Mouse (Mus musculus) intestine, embryonic 15.5 days (tissue): ENCODE data around the gene Pmfbp1. TPM values are rescaled to one million over a fixed set of nuclear protein-coding genes. Genes with fewer than 3 reads are reported as not detected.
"Not testable (repeated sequence)": the region's sequence is repeated elsewhere in the genome, so short reads cannot be mapped to it uniquely, and the experiment has no call there.

Experiments
- ATAC-seq: fragments of 200-750 bp; cut with Nextera tagmentation; 2 replicates; pipeline ENCODE4 v1.8.0; 2017; ENCODE audit warnings: moderate TSS enrichment, moderate library complexity
- H3K27ac ChIP-seq: fragments of 300-500 bp; sonication (generic); 2 replicates; pipeline ENCODE4 v1.5.1; 2015; ENCODE audit warnings: mild to moderate bottlenecking, inconsistent platforms
- H3K27me3 ChIP-seq: fragments of 300-500 bp; sonication (generic); replicated peaks from 2 replicates; pipeline ENCODE4 v1.6.1; 2015; ENCODE audit warnings: inconsistent platforms
- H3K36me3 ChIP-seq: fragments of 300-500 bp; sonication (generic); 2 replicates; pipeline ENCODE4 v1.6.1; 2015; ENCODE audit warnings: inconsistent platforms
- H3K4me1 ChIP-seq: fragments of 300-500 bp; sonication (generic); replicated peaks from 2 replicates; pipeline ENCODE4 v1.6.1; 2015; ENCODE audit warnings: inconsistent platforms
- H3K4me2 ChIP-seq: fragments of 300-500 bp; sonication (generic); replicated peaks from 2 replicates; pipeline ENCODE4 v1.6.1; 2015; ENCODE audit warnings: mild to moderate bottlenecking, inconsistent platforms
- H3K4me3 ChIP-seq: fragments of 300-500 bp; sonication (generic); replicated peaks from 2 replicates; pipeline ENCODE4 v1.5.1; 2015; ENCODE audit warnings: inconsistent platforms
- H3K9ac ChIP-seq: fragments of 300-500 bp; sonication (generic); 2 replicates; pipeline ENCODE4 v1.6.1; 2015; ENCODE audit warnings: inconsistent platforms
- H3K9me3 ChIP-seq: fragments of 300-500 bp; sonication (generic); 2 replicates; pipeline ENCODE4 v1.6.1; 2016; ENCODE audit warnings: inconsistent platforms
- WGBS: fragments of 180-500 bp; shearing (Covaris S2); methylation state at CpG from one replicate; pipeline ENCODE4 v1.1.7; 2015; 5-methylcytosine and 5-hydroxymethylcytosine counted together
- polyA plus RNA-seq: library from polyadenylated mRNA; unstranded; fragments of >200 nt; fragmentation: Nextera tagmentation; extraction: Ambion mirVana; gene quantifications from 2 replicates; pipeline ENCODE4 v1.2.1, GENCODE M21; 2015

The Pmfbp1 gene
- not detected in 2 replicates for polyA plus RNA-seq

DNA sequence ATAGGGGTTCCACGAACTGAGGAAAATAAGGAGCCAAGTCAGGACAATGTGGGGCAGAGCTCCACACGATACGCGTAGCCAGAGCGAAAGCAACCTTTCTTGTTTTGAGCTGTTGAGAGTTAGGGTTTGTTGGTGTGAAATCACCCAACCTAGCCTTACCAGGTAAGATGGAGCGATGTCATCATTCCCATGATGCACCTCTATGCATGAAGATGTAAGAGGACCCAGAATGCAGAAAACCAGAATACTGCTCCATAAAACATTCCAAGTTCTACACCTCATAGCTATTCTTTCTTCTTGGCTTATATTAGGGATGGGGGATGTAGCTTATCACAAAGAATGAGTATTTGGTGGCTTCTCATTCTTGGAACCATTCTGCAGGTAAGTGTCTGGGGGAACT lies at the start of gene Pmfbp1:
TSS of gene Pmfbp1 (plus strand) at position 301 of the 400 bp plus-strand sequence.
- Histone ChIP-seq H3K4me1 (no peaks in the 10 kb centered on the region), H3K4me2 (no peak within 1 kb of the TSS), H3K27ac (no peak within 1 kb of the TSS), H3K27me3 (no peaks in the 10 kb centered on the region), H3K9me3 (no peaks in the 10 kb centered on the region), H3K36me3 (no peaks in the 10 kb centered on the region), H3K9ac (no peak within 1 kb of the TSS), H3K4me3 (no peak within 1 kb of the TSS)
- WGBS = 92% methylated on average over 6 of the region's 6 CpGs
- ATAC-seq = no peak

DNA sequence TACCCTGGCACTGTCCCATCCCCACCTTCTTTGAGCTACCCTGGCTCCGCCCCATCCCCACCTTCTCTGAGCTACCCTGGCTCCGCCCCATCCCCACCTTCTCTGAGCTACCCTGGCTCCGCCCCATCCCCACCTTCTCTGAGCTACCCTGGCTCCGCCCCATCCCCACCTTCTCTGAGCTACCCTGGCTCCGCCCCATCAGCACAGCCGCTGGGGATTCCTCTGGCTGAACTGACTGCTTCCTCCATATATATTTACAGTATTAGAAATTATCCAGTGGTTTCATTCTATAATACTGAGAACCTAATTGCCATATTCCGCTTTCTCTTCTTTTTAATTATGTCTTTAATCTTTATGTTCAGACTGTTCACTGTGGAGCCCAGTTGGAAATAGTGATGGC lies 46.9 kb upstream of the Pmfbp1 start:
- ATAC-seq, H3K4me1 ChIP-seq, H3K4me2 ChIP-seq, H3K4me3 ChIP-seq, H3K36me3 ChIP-seq, H3K27ac ChIP-seq, H3K9me3 ChIP-seq, H3K9ac ChIP-seq, H3K27me3 ChIP-seq: not testable (repeated sequence)
- WGBS = 25% methylated on average over 7 of the region's 7 CpGs

DNA sequence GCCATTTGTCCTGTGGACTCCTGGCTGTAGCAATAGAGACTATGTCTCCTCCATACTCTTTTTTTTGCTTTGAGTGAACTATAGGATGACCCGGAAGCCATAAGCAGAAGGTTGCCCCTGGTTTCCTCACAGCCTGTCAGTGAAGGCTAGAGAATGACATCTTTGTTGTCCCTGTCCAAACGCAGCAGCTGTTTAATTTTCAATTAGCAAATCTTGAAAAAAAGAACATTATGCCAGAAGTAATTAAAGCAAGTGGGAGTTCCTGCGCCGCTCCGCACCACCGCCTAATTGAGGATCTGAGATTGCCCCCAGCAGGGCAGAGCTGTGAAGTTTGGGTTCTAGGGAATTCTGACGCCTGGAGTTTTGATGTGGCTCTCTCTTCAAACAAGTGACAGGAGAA lies 42.8 kb upstream of the Pmfbp1 start:
- H3K4me2 ChIP-seq = no peak overlapping the region
- H3K9ac ChIP-seq = no peak overlapping the region
- H3K27ac ChIP-seq = no peak overlapping the region
- ATAC-seq = no peak
- H3K36me3 ChIP-seq = no peaks in the 10 kb centered on the region
- 66% methylated on average over 7 of the region's 7 CpGs for WGBS
- H3K27me3 ChIP-seq = no peaks in the 10 kb centered on the region
- no peaks in the 10 kb centered on the region for H3K4me1 ChIP-seq
- no peaks in the 10 kb centered on the region for H3K9me3 ChIP-seq
- H3K4me3 ChIP-seq = no peak overlapping the region

DNA sequence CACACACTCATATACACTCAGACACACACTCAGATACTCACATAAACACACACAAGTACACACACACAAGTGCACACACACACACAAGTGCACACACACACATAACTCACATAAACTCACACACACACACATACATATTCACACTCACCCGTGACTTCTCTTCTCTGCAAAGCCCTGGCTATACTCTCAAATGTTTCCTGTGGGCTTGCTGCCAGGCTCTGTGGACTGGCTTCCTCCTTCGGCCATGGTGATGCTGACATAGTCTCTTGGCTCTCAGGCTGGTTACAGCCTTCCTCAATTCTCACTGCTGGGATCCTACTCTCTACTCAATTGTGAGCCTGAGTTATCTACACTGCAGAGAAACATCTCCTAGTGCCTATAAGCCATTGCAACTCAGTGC lies 38.7 kb upstream of the Pmfbp1 start:
- no peak overlapping the region for H3K27ac ChIP-seq
- H3K9me3 ChIP-seq = no peaks in the 10 kb centered on the region
- 48% methylated on average over 2 of the region's 2 CpGs for WGBS
- H3K27me3 ChIP-seq = no peaks in the 10 kb centered on the region
- no peak for ATAC-seq
- no peaks in the 10 kb centered on the region for H3K36me3 ChIP-seq
- H3K4me1 ChIP-seq = no peaks in the 10 kb centered on the region
- no peak overlapping the region for H3K4me3 ChIP-seq
- H3K4me2 ChIP-seq = no peak overlapping the region
- no peak overlapping the region for H3K9ac ChIP-seq

GRCm38 (mm10) chr8:109457387-109457786 lies 36.4 kb upstream of the Pmfbp1 start:
- Histone ChIP-seq H3K27me3 (no peaks in the 10 kb centered on the region), H3K27ac (no peak overlapping the region), H3K9me3 (no peaks in the 10 kb centered on the region), H3K9ac (no peak overlapping the region), H3K36me3 (no peaks in the 10 kb centered on the region), H3K4me1 (no peaks in the 10 kb centered on the region), H3K4me3 (no peak overlapping the region), H3K4me2 (no peak overlapping the region)
- ATAC-seq = no peak
- 78% methylated on average over 8 of the region's 8 CpGs for WGBS

DNA sequence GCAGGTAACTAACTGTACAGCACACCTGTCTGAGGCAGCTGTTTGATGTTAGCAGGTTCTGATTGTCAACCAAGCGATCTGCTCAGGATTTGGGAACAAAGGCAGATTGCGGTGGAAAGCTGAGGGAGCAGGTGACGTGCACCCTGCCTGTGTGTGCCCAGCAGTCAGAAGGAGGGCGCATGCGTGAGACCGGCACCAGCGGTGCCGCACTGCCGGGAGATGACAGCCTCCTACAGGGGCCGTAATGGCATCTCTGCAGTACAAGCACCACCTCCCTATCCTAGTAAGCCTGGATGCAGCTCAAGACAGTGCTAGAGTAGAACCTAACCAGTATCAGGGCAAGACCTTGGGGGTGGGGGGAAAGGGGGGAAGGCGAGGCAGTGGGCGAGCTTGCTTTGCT lies 35.2 kb upstream of the Pmfbp1 start:
- WGBS = 72% methylated on average over 12 of the region's 12 CpGs
- 0 out of 2 replicates have a peak, but pooled peaks have one; percentile 25 for ATAC-seq
- peak overlapping the region; percentile 19; the same call in 1 of the 2 replicates for H3K4me2 ChIP-seq

GRCm38 (mm10) chr8:109463075-109463474 lies 30.8 kb upstream of the Pmfbp1 start:
- no peak for ATAC-seq
- H3K4me1 ChIP-seq = peaks cover 12% of the 10 kb centered on the region
- H3K36me3 ChIP-seq = no peaks in the 10 kb centered on the region
- H3K27me3 ChIP-seq = 0 out of 2 replicates have a peak, but pooled peaks cover 2% of the 10 kb centered on the region
- no peak overlapping the region for H3K4me3 ChIP-seq
- WGBS = 27% methylated on average over 2 of the region's 2 CpGs
- H3K9ac ChIP-seq = no peak overlapping the region
- no peaks in the 10 kb centered on the region for H3K9me3 ChIP-seq
- no peak overlapping the region for H3K27ac ChIP-seq
- no peak overlapping the region for H3K4me2 ChIP-seq

More for the DNA sequence above, 35.2 kb upstream of the Pmfbp1 start:
- no peaks in the 10 kb centered on the region for H3K9me3 ChIP-seq
- peaks cover 1% of the 10 kb centered on the region; the same call in 1 of the 2 replicates for H3K4me1 ChIP-seq
- H3K27me3 ChIP-seq = no peaks in the 10 kb centered on the region
- H3K4me3 ChIP-seq = no peak overlapping the region
- H3K9ac ChIP-seq = no peak overlapping the region
- no peaks in the 10 kb centered on the region for H3K36me3 ChIP-seq
- no peak overlapping the region for H3K27ac ChIP-seq

DNA sequence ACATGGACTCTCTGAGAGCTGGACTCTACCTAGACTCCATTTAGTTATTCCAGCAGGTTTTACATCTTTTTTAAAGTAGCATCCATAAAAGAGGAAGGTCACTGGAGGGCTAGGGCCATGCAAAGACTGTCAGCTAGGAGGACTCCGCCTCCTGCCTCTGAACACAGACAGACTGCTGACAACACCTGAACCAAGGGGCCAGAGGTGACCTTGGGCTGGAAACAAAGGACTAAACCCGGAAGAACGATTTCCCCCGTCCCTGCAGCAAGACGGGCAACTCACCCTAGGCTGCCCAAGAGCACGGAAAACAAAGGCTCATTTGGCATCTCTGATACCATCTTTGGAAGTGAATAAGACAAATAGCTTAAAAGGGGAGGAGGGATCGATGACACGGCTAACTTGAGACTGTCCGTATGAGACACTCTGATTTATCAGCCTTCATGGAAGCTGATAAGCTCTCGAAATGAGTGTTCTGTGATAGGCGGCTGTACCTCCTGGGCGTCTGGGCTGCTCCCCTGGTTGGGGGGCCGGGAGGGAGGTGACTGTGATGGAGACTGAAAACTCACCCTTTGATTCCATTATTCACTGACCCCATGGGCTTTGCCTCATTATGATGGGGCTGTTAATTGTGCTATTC lies 30.0 kb upstream of the Pmfbp1 start:
- Histone ChIP-seq H3K4me3 (no peak overlapping the region), H3K9ac (no peak overlapping the region), H3K27ac (no peak overlapping the region), H3K27me3 (0 out of 2 replicates have a peak, but pooled peaks cover 2% of the 10 kb centered on the region), H3K9me3 (no peaks in the 10 kb centered on the region), H3K4me1 (peaks cover 12% of the 10 kb centered on the region), H3K4me2 (peak overlapping the region; percentile 47), H3K36me3 (no peaks in the 10 kb centered on the region)
- WGBS = 25% methylated on average over 13 of the region's 13 CpGs
- peak; percentile 76 for ATAC-seq

DNA sequence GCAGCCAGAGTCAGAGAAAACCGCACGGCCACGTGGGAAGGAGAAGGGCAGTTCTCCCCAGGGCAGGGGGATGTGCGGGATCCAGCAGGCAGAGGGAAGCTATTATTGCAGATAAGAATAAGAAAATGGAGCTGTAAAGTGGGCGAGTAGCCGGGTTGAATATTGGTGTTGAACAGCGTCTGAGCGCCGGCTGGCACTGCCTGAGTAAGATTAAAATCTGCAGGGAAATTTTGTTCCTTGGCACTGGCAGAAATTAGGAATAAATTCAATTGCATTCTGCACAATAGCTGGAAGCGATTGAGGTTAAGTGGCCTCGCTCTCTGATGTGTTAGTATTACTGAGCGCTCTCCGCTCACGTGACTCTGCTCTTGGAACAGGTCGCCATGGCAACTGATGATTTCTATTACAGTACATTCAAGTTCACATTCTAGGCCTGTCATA lies 29.4 kb upstream of the Pmfbp1 start:
- Histone ChIP-seq H3K9ac (no peak overlapping the region), H3K9me3 (no peaks in the 10 kb centered on the region), H3K27ac (no peak overlapping the region), H3K27me3 (0 out of 2 replicates have a peak, but pooled peaks cover 2% of the 10 kb centered on the region), H3K4me3 (no peak overlapping the region), H3K4me1 (peaks cover 12% of the 10 kb centered on the region), H3K36me3 (no peaks in the 10 kb centered on the region), H3K4me2 (peak overlapping the region; percentile 47)
- 34% methylated on average over 15 of the region's 15 CpGs for WGBS
- peak; percentile 57 for ATAC-seq

GRCm38 (mm10) chr8:109465056-109465455 lies 28.8 kb upstream of the Pmfbp1 start:
- no peak overlapping the region for H3K27ac ChIP-seq
- WGBS = 68% methylated on average over 3 of the region's 3 CpGs
- H3K4me2 ChIP-seq = no peak overlapping the region
- H3K9me3 ChIP-seq = no peaks in the 10 kb centered on the region
- ATAC-seq = no peak
- no peaks in the 10 kb centered on the region for H3K36me3 ChIP-seq
- no peak overlapping the region for H3K4me3 ChIP-seq
- 0 out of 2 replicates have a peak, but pooled peaks cover 2% of the 10 kb centered on the region for H3K27me3 ChIP-seq
- H3K4me1 ChIP-seq = peaks cover 12% of the 10 kb centered on the region
- H3K9ac ChIP-seq = no peak overlapping the region

DNA sequence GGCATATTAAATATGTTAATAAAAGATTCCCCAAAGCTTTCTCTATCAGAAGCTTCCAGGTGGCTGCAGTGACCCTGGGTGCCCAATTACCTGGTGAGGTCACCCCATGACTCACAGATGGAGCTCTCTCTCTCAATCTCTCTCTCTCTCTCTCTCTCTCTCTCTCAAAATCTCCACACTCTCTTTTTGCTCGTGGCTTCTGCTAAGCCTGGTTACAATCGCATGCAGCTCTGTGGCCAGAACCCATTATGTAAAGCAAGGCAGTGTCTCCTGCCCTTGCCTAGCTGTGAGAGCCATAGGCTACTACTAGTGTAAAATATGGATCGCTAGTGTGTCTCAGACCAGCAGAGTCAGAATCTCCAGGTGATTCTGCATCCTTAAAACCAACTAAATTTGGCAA lies 28.1 kb upstream of the Pmfbp1 start:
- Histone ChIP-seq H3K27me3 (0 out of 2 replicates have a peak, but pooled peaks cover 2% of the 10 kb centered on the region), H3K4me1 (peaks cover 12% of the 10 kb centered on the region), H3K36me3 (no peaks in the 10 kb centered on the region), H3K9me3 (no peaks in the 10 kb centered on the region), H3K4me3 (no peak overlapping the region), H3K9ac (no peak overlapping the region), H3K4me2 (no peak overlapping the region), H3K27ac (no peak overlapping the region)
- no peak for ATAC-seq
- 60% methylated on average over 3 of the region's 3 CpGs for WGBS

GRCm38 (mm10) chr8:109467516-109467915 lies 26.3 kb upstream of the Pmfbp1 start:
- Histone ChIP-seq H3K4me2 (no peak overlapping the region), H3K9ac (no peak overlapping the region), H3K9me3 (no peaks in the 10 kb centered on the region), H3K4me3 (no peak overlapping the region), H3K27ac (no peak overlapping the region), H3K36me3 (no peaks in the 10 kb centered on the region), H3K4me1 (peaks cover 12% of the 10 kb centered on the region), H3K27me3 (0 out of 2 replicates have a peak, but pooled peaks cover 2% of the 10 kb centered on the region)
- WGBS = 33% methylated on average over 5 of the region's 5 CpGs
- no peak for ATAC-seq

- WGBS = 83% methylated on average over 11 of the region's 11 CpGs
- Histone ChIP-seq H3K9me3 (no peaks in the 10 kb centered on the region), H3K27me3 (0 out of 2 replicates have a peak, but pooled peaks cover 2% of the 10 kb centered on the region), H3K9ac (no peak overlapping the region), H3K27ac (no peak overlapping the region), H3K4me1 (peaks cover 12% of the 10 kb centered on the region), H3K36me3 (no peaks in the 10 kb centered on the region), H3K4me2 (no peak overlapping the region), H3K4me3 (no peak overlapping the region)
- no peak for ATAC-seq
These were observed 25.7 kb upstream of the Pmfbp1 start for GRCm38 (mm10) chr8:109468112-109468511.
